In the genomic region with DNA sequence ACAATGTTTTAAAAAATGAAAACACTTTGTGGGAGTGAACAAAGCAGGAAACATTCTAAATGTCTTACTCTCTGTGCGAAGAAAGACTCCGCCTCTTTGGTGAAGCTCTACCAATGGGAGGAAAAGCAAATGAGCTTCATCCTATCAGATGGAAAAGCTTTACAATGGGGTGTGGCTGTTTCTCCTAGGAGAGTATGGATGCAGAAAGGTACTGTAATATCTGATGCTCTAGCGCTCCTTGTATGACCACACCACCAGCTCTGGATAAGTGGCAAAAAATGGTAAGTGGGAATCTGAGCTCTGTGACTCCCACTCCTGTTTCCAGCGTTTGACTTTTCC, we compare ENCODE assay signal across 23 mouse cellular contexts.
A peak's percentile ranks its signal among the peaks of the same experiment; 100 is the strongest.
DNase-seq lines count a peak whose midpoint lies in the region; ATAC-seq and TF ChIP-seq lines count a peak whose summit lies in the region.
"Had no signal": no experiment of that assay in that cellular context is flagged by ENCODE, and none has a peak within 500 bp of the region (broad histone marks: within the 10 kb centered on the region; RNA-seq: fewer than 3 reads in every experiment).

No protein-coding gene starts in this region.

- no peak for TF ChIP-seq CTCF in forebrain, postnatal 0 days (IDR thresholded peaks at IDR 0.05; ENCODE audit: low read depth)

- no peaks in the 10 kb centered on the region for H3K4me1 ChIP-seq in forebrain, postnatal 0 days (ENCODE audit: insufficient read depth)
- no peaks in the 10 kb centered on the region for H3K4me1 ChIP-seq in forebrain, embryonic 12.5 days
- no peaks in the 10 kb centered on the region for H3K4me1 ChIP-seq in intestine, embryonic 14.5 days (replicated peaks; ENCODE audit: control insufficient read depth, insufficient read depth, low read length)
- no peaks in the 10 kb centered on the region for H3K4me1 ChIP-seq in intestine, embryonic 15.5 days (replicated peaks)
- H3K4me1 ChIP-seq: heart, embryonic 15.5 days; limb, embryonic 13.5 days; liver, embryonic 12.5 days had no signal

- WGBS in forebrain, postnatal 0 days, result 91% methylated on average over 4 of the region's 4 CpGs
- WGBS in forebrain, embryonic 12.5 days, result 84% methylated on average over 4 of the region's 4 CpGs
- 82% methylated on average over 4 of the region's 4 CpGs for WGBS in intestine, embryonic 14.5 days
- 84% methylated on average over 4 of the region's 4 CpGs for WGBS in intestine, embryonic 15.5 days

- no peak for DNase-seq in forebrain, postnatal 0 days
- DNase-seq in intestine, embryonic 14.5 days (ENCODE audit: low spot score), result no peak
- DNase-seq in retina, postnatal 1 day, result peak; percentile 20
- no peak for DNase-seq in retina, embryonic 14.5 days (ENCODE audit: low spot score)
- no peak for DNase-seq in lung, postnatal 4 days
- DNase-seq: adrenal gland, adult 2 months; cerebellum, adult 18-20 months; cerebellum, postnatal 25 days; gastrocnemius, postnatal 36 days; heart, postnatal 36 days; kidney, adult 9 months; kidney, postnatal 14 days; lung, adult 18-20 months; lung, postnatal 10 days; thymus, postnatal 14 days had no signal

- H3K27ac ChIP-seq in forebrain, postnatal 0 days (ENCODE audit: low read depth, low read length), result no peak overlapping the region
- H3K27ac ChIP-seq in forebrain, embryonic 12.5 days, result no peak overlapping the region
- H3K27ac ChIP-seq in intestine, embryonic 14.5 days (ENCODE audit: low read depth), result no peak overlapping the region
- no peak overlapping the region for H3K27ac ChIP-seq in intestine, embryonic 15.5 days
- H3K27ac ChIP-seq: embryonic facial prominence, embryonic 12.5 days; heart, embryonic 15.5 days; limb, embryonic 13.5 days; liver, embryonic 12.5 days had no signal

- no peaks in the 10 kb centered on the region for H3K27me3 ChIP-seq in forebrain, postnatal 0 days (ENCODE audit: insufficient read depth, low read length)
- H3K27me3 ChIP-seq in forebrain, embryonic 12.5 days, result no peaks in the 10 kb centered on the region
- H3K27me3 ChIP-seq in intestine, embryonic 14.5 days (replicated peaks; ENCODE audit: control insufficient read depth, insufficient read depth, low read length), result no peaks in the 10 kb centered on the region
- no peaks in the 10 kb centered on the region for H3K27me3 ChIP-seq in intestine, embryonic 15.5 days (replicated peaks)
- H3K27me3 ChIP-seq: embryonic facial prominence, embryonic 12.5 days; heart, embryonic 15.5 days; limb, embryonic 13.5 days; liver, embryonic 12.5 days had no signal

- no peaks in the 10 kb centered on the region for H3K9me3 ChIP-seq in forebrain, postnatal 0 days (ENCODE audit: low read length)
- H3K9me3 ChIP-seq in forebrain, embryonic 12.5 days, result no peaks in the 10 kb centered on the region
- no peaks in the 10 kb centered on the region for H3K9me3 ChIP-seq in intestine, embryonic 14.5 days (ENCODE audit: control insufficient read depth, low read length)
- no peaks in the 10 kb centered on the region for H3K9me3 ChIP-seq in intestine, embryonic 15.5 days
- H3K9me3 ChIP-seq: embryonic facial prominence, embryonic 12.5 days; heart, embryonic 15.5 days; limb, embryonic 13.5 days; liver, embryonic 12.5 days had no signal

- H3K4me2 ChIP-seq in forebrain, postnatal 0 days (ENCODE audit: low read depth), result no peak overlapping the region
- H3K4me2 ChIP-seq in forebrain, embryonic 12.5 days, result no peak overlapping the region
- H3K4me2 ChIP-seq in intestine, embryonic 14.5 days (ENCODE audit: low read length), result peak overlapping the region; percentile 3; the same call in 1 of the 2 replicates
- H3K4me2 ChIP-seq in intestine, embryonic 15.5 days (replicated peaks), result no peak overlapping the region
- H3K4me2 ChIP-seq: embryonic facial prominence, embryonic 12.5 days; heart, embryonic 15.5 days; limb, embryonic 13.5 days; liver, embryonic 12.5 days had no signal

- no peak overlapping the region for H3K4me3 ChIP-seq in forebrain, postnatal 0 days (ENCODE audit: low read depth, low read length)
- no peak overlapping the region for H3K4me3 ChIP-seq in forebrain, embryonic 12.5 days (replicated peaks)
- no peak overlapping the region for H3K4me3 ChIP-seq in intestine, embryonic 14.5 days (ENCODE audit: low read depth, low read length)
- no peak overlapping the region for H3K4me3 ChIP-seq in intestine, embryonic 15.5 days (replicated peaks)
- H3K4me3 ChIP-seq: embryonic facial prominence, embryonic 12.5 days; heart, embryonic 15.5 days; limb, embryonic 13.5 days; liver, embryonic 12.5 days had no signal

- H3K9ac ChIP-seq in forebrain, postnatal 0 days, result no peak overlapping the region
- H3K9ac ChIP-seq in forebrain, embryonic 12.5 days, result no peak overlapping the region
- no peak overlapping the region for H3K9ac ChIP-seq in intestine, embryonic 14.5 days (ENCODE audit: low read length)
- no peak overlapping the region for H3K9ac ChIP-seq in intestine, embryonic 15.5 days
- H3K9ac ChIP-seq: embryonic facial prominence, embryonic 12.5 days; heart, embryonic 15.5 days; limb, embryonic 13.5 days; liver, embryonic 12.5 days had no signal

- peak; percentile 82 for ATAC-seq in forebrain, postnatal 0 days
- no peak for ATAC-seq in forebrain, embryonic 12.5 days (ENCODE audit: low FRiP score)
- ATAC-seq in intestine, embryonic 14.5 days (replicated peaks; ENCODE audit: low FRiP score, low TSS enrichment, low read depth), result no peak
- no peak for ATAC-seq in intestine, embryonic 15.5 days
- ATAC-seq: intestine, embryonic 16.5 days; liver, embryonic 12.5 days; Patski had no signal

- H3K36me3 ChIP-seq in forebrain, postnatal 0 days (ENCODE audit: insufficient read depth), result no peaks in the 10 kb centered on the region
- H3K36me3 ChIP-seq in forebrain, embryonic 12.5 days (replicated peaks), result no peaks in the 10 kb centered on the region
- H3K36me3 ChIP-seq in intestine, embryonic 14.5 days (ENCODE audit: control insufficient read depth, insufficient read depth, low read length), result no peaks in the 10 kb centered on the region
- no peaks in the 10 kb centered on the region for H3K36me3 ChIP-seq in intestine, embryonic 15.5 days
- H3K36me3 ChIP-seq: embryonic facial prominence, embryonic 12.5 days; heart, embryonic 15.5 days; limb, embryonic 13.5 days; liver, embryonic 12.5 days had no signal
